Mouse (Mus musculus) kidney, adult 9 months (tissue): ENCODE data around the gene Exoc3l.
A peak's percentile ranks its signal among the peaks of the same experiment; 100 is the strongest.

Experiments
- DNase-seq: peaks from one replicate; pipeline ENCODE4 v3.0.0; 2022

Gene Exoc3l

DNA sequence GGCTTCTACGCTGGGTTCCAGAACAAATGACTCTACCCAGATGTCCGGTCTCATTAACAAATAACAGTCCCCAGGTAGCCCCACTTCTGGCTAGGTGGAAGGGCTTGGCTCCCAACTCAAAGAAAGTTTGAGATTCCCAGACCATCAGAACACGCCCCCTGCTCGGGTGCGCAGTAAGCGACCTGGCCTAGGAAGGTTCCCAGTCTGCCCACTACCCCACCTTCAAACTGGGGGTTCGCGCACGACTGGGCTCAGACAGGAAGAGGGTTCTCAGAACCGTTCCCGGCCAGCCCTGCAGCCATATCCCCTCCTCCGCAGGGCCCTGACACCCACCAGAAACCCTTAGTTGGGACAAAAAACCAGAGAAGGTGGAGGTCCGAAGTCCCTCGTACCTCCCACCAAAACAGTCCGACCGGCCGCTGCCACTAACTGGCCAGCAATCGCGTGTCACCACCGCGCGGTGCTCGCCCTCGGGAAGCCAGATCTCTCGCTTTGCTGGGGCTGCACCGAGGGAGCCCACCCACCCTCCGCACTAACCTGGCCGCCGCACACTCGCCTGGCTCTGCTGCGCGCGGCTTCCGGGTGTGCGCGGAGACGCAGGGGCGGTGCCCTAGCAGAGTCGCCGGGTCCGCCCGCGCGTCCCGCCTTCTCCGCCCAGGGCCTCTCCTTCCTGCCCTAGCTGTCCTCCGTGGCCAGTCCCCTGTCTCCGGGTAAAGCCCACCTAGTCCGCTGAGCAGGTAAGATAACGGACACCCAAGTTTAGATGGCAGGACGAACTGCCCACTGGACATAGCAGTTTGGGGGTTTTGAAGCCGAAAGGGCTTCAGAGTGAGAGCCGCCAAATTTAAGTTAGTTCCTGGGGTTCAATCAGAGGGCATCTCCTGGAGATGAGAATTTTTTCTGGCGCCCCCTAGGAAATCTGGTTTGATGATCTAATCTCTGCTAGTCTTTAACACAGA, 31.6 kb downstream of the Exoc3l start, which contains the start of the genes Tradd and Fbxl8:
Tradd (minus strand) TSS at position 586 of the 959 bp plus-strand sequence.
Fbxl8 (plus strand) TSS at position 625 of the 959 bp plus-strand sequence.
- peak; percentile 79 for DNase-seq

DNA sequence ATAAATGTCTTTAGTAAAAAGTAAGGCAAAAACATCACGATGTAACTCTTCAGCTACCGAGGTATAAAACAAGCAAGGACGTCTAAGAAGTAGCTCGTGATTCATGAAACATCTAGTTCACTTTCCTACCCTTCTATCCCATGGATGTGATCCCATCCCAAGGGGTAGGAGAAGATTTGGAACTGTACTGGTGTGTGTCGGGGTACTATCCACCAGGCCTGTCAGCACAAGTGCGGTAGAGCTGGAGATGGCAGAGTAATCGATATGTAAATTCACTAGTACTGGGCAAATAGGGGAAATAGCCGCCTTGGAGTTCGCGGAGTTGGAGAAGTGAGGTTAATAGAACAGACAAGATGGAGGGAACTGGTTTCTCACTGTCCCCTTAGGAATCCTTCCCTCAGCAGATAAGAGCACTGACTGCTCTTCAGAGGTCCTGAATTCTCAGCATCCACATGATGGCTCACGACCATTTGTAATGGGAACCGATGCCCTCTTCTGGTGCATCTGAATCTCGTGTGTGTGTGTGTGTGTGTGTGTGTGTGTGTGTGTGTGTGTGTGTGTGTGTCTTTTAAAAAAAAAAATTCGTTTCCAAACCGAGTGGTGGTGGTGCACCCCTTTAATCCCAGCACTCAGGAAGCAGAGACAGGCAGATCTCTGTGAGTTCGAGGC, 32.5 kb downstream of the Exoc3l start:
- DNase-seq: no peak

DNA sequence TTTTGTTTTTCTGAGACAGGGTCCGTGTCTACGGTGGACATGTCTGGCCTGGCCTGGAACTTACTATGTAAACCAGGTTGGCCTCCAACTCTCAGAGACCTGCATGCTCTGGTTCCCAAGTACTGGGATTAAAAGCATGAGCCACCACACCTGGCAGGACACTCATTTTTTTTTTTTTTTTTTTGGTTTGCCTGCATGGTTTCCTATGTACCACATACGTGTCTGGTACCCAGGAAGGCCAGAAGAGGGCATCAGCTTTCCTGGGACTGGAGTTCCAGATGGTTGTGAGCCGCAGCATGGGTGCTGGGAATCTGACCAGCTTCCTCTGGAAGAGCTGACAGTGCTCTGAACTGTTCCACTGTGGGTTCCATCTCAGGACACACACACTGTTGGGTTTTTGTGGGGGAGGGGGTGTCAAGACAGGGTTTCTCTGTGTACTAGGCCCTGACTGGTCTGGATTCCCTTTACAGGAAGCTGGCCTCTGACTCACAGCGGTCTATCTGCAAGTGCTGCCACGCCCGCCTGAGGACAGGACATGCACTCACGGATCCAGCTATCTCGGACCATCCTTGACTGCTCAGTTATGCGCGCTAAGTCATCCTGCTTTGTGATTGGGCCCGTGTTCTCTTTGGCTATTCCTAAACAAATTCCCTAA, 34.4 kb downstream of the Exoc3l start:
- no peak for DNase-seq

DNA sequence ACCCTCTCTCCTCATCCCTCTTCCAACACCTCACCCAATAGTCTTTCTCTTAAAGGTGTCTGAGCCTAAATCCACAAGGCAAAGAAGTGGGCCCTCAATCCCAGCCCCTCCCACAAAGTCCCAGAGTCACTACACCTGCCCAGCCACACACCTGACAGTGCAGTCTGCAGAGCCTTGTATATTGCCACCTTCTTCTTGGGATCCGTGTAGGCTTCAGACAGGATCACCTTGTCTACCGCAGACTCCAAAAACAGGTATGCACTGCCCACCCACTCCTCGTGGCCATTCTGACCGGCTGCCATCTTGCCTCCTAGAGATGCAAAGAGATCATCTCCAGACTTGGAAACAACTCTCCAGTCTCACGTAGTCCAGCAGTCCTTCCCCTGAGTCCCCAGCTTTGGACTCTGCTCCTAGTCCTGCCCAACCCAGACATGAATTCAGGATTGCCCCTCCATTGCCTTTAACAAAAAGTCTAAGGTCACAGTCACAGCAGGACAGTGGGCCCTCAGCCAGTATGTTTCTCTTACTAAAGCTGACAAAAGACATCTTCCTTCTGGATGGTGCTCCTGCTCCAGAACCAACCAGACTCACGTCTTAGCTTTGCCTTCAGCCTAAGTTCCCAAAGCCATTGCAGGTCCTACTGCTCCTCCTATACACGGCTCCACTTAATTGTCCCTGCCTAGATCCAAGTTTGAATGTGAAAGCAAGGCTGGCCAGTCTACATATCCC, 35.4 kb downstream of the Exoc3l start:
- no peak for DNase-seq

DNA sequence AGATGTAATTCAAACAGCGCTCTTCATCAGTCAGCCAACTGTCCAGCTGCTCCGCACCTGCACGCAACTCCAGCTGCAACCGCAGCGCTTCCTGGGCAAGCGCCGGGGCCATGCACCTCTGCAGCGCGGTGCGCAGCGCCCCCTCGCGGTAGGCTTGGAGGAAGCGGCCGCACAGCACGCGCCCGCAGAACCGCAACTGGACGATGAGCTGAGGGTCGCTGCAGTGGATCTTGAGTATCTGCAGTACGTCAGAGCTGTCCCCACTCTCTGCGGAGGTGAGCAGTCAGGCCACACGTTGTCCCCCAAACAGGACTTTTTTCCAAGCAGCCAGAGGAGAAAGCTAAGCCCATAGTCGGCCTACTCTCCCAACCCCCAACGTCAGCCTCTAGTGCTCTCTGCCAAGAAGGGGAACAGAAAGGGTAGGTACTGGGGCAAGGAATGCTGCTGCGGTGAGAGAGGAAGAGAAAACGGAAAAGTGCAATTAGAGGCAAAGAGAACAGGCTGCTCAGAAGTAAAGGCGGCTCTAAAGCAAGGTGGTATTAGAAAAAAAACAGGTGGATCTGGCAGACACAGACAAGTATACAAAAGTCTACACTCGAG, 36.1 kb downstream of the Exoc3l start:
- DNase-seq: peak; percentile 55

DNA sequence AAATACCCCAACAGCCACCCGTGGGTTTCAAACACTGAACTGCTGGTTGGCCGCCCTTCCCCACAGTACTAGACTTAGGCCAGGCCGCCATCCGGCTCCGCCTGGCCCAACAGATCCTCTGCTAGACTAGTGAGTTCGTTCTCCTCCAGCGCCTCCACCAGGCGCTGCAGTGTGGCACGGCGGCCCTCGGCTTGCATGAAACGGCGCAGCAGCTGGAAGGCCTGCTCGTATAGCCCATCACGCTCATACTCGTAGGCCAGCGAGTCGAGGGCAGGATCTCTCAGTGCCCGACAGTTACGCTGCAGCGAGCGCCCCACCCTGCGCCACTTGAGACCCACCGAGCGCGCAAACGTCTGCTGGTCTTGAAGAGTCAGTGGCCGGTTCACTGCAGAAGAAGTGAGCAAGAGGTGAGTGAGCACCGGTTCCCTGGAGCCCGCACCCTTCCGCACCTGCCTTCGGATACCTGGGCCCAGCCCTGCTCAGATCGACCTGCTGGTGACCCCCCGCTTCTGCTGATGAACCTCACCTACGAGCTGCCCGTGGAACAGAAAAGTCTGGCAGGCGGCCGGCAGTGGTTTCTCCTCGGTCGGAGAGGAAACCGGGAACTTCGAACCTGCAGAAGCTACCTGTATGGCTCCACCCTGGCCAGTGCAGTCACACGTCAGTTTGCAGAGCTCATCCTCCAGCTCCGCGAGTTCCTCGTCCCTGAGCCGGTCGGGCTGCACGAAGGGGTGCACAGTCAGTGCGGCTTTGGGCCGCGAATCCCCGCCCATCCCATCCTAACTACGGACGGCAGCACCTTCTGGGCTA, 36.8 kb downstream of the Exoc3l start:
- no peak for DNase-seq

DNA sequence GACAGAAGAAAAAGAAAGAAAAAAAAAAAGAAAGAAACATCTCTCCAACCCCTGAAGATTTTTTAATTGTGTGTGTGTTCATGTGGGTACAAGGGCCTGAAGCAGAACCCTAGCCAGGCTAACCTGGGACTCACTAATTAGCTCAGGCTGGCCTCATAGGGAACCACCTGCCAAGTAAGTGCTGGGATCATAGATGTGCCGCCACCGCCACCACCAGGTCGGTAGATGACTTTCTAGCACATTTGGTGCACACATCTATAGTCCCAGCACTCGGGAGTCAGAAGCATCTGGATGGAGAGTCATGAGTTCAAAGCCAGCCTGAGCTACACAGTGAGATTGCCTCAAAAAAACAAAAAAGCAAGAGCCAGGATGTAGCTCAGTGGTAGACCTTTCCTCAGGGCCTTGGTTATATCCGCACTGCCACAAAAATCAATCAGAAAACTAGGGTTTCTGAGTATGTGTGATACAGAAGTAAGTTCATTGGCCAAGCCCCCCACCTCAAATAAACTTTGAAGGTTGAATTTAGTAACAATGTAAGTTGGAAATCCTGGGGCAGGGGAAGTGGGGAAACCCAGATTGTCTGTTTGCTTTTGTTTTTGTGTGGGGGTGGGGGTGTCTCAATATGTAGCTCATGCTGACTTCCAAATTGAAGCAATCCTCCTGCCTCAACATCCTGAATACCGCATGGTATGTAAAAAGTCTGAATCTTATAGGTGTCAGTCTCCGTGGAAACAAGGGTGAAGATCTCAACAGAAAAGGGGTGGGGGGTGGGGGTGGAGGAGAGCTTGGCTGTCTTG, 38.4 kb downstream of the Exoc3l start:
- no peak for DNase-seq

DNA sequence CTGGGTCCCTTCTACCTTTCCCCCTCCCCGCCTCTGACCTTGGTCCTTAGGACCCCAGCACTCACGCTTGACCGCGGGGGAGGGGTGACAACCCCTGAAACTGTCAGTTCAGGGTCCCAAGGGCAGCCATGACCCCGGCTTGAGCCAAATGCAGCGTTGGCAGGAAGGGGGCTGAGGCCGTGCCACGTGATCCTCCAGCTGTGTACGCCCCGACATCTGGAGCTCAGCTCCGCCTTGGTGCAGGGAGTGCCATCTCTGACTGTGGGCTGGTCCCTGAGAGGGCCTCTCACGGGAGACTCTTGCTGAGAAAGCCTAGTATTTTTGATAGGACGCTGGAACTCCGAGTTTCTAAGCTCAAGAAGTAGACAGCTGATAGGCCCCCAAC, 40.9 kb downstream of the Exoc3l start, which contains the start of gene B3gnt9:
B3gnt9 (minus strand) TSS at position 188 of the 385 bp plus-strand sequence.
- peak; percentile 51 for DNase-seq

DNA sequence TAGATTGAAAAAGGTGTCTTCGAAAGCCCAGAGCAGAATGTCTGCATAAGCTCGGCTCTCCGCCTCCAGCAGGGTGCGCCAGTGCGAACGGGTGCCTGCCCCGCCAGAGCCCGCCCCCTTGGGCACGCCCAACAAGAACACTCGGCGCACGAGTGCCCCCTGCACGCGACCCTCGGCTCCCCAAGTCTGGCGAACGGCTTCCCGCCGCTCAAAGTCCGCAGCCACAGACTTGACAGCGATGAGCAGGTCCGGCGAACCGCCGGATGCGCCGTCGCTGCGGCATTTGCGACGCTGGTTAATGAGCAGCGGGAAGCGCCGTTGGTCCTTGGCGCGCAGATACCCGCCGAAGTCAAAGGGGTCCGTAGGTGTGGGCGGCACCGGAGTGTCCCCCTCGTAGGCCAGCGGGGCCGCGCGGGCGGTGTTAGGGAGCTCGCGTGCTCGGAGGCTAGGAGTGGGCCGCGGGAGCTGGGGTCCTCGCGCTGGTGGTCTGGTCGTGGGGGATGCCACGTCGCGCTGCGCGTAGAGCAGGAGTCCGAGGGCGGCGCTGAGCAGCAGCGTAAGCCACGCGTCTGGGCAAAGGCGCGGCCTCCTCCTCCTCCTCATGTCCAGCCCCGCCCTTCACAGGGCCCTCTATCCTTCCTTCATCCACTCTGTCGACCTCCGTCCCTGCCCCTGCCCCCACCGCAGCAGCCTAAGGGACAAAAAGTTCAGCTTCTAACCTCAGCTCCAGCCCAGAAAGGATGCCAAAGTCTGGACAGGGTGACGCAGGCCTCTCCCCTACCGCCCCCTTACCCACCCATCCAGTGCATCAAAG, 41.5 kb downstream of the Exoc3l start:
- DNase-seq: peak; percentile 86

DNA sequence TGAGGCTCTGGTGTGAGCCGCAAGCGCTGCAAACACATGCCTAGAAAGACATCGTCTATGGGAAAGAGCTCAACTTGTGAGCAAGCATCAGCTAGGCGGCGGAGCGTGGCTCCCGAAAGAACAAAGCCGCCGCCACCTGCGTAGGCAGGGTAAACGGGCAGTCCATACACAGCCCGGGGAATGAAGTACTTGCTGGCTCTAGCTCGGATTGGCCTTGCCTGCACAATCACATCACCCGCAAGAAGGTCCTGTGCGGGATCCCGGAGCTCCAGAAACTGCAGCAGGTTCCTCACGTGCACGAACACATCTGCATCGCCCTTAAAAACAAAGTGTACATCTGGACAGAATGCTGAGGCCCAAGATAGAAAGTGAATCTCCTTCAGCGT, 42.1 kb downstream of the Exoc3l start:
- no peak for DNase-seq

DNA sequence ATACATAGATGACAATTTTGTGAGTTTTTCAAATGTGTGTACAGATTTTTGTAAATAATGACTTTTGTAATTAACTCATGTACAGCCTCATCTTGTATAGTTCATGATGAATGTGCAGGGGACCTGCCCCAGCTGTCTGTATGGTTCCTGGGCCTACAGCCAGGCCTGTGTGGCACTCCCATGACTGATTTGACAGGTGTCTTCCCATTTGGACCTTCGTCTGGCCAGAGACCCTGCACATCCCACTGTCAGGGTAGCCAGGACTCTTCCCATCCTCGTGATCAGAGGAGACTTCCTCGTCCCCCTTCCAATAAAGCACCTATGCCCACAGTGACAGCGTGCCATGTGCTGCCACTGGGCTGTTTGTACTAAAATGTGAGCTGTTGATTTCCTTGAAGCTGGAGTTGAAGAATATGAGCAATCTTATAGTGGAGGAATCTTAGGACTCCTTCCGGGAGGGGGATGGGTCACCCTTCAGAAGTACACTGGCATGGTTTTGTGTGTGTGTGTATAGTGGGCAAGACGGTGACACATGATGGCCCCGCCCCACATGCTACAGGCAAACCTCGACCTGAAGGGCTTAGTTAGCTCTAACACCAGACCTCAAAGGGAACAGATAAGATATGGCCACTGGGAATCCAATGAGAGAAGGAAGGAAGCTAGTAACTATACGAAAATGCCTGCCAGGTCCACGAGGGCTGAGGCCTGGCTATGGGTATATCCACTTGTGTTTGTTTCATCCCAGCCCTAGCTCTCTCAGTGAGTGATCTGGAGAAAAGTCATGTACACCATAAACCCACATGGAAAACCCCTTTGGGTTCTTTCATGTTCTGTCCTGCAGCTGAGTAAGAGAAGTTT, 43.0 kb downstream of the Exoc3l start:
- no peak for DNase-seq

DNA sequence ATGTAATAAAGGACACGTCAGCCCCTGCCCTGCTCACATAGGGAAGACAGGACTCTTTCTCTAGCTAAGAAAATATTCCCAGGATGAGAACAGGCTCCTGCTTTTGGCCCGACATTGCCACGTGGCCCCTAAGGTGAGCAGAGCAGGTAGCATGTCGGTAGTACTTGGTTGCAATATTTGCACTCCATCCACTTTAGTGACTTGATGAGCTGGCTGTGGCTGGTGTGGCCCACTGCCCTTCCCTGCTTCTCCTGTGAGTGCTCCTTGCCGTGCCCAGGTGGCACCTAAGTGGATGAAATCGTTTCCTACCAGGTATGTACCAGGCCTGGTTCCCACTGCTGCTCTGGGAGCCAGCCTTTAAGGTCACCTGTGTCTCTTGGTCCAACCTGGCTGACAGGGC, 43.9 kb downstream of the Exoc3l start:
- no peak for DNase-seq

DNA sequence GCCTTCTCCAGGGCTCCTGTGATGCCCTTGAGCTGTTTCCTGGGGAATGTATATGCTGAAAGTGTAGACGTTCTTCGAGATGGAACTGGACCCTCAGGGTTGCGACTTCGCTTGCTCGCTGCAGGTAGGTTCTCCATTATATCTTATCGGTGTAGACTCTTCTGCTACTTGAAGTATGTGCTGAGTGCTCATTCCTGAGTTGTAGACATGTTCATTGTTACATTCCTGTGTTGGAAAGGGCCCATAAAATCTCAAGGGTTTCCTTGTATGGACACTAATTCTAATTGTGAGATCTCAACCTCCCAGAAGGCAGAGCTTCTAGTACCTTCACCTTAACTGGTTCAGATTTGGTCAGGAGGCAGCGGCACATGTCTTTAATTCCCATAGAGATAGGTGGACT, 54.9 kb downstream of the Exoc3l start:
- DNase-seq: no peak
